Mouse (Mus musculus): ENCODE measurements around the gene Pax3. TPM values are rescaled to one million over a fixed set of nuclear protein-coding genes. Genes with fewer than 3 reads are reported as not detected.

Gene Pax3
- polyA plus RNA-seq, 1 experiment from 2014 or later = 49.2 TPM

- ATAC-seq (ENCODE audit: low FRiP score) = peak; percentile 77
These were observed 7.2 kb downstream of the Pax3 start for GRCm38 (mm10) chr1:78189501-78190345.

GRCm38 (mm10) chr1:78189016-78189415 is 7.9 kb downstream of the Pax3 start:
- H3K4me2 ChIP-seq (replicated peaks; ENCODE audit: low read depth, low read length) = peak overlapping the region; percentile 62
- H3K4me1 ChIP-seq (replicated peaks; ENCODE audit: control insufficient read depth, insufficient read depth, low read length) = 0 out of 2 replicates have a peak, but pooled peaks cover 3% of the 10 kb centered on the region
- H3K27me3 ChIP-seq (ENCODE audit: control insufficient read depth, insufficient read depth, low read length) = peaks cover 35% of the 10 kb centered on the region
- H3K9ac ChIP-seq (ENCODE audit: low read depth, low read length) = peak overlapping the region; percentile 70; the same call in 1 of the 2 replicates
- peak overlapping the region; percentile 93 for H3K27ac ChIP-seq (ENCODE audit: low read depth, low read length)
- H3K36me3 ChIP-seq (ENCODE audit: control insufficient read depth, insufficient read depth, low read length) = no peaks in the 10 kb centered on the region
- ATAC-seq (ENCODE audit: low FRiP score) (peak; percentile 9; the same call in 1 of the 2 replicates), DNase-seq (ENCODE audit: low spot score) (peak; percentile 75)
- H3K4me3 ChIP-seq (ENCODE audit: low read depth, low read length) = peak overlapping the region; percentile 61
- no peaks in the 10 kb centered on the region for H3K9me3 ChIP-seq (ENCODE audit: control insufficient read depth, low read length)
- 0% methylated on average over 16 of the region's 16 CpGs for WGBS

More at GRCm38 (mm10) chr1:78189501-78190345, 7.2 kb downstream of the Pax3 start:
- Histone ChIP-seq H3K9me3 (ENCODE audit: control insufficient read depth, low read length) (no peaks in the 10 kb centered on the region), H3K4me2 (replicated peaks; ENCODE audit: low read depth, low read length) (peak overlapping the region; percentile 62), H3K36me3 (ENCODE audit: control insufficient read depth, insufficient read depth, low read length) (no peaks in the 10 kb centered on the region), H3K27me3 (ENCODE audit: control insufficient read depth, insufficient read depth, low read length) (peaks cover 35% of the 10 kb centered on the region), H3K9ac (ENCODE audit: low read depth, low read length) (peak overlapping the region; percentile 70), H3K27ac (ENCODE audit: low read depth, low read length) (peak overlapping the region; percentile 93), H3K4me3 (ENCODE audit: low read depth, low read length) (peak overlapping the region; percentile 61), H3K4me1 (replicated peaks; ENCODE audit: control insufficient read depth, insufficient read depth, low read length) (0 out of 2 replicates have a peak, but pooled peaks cover 3% of the 10 kb centered on the region)
- 1% methylated on average over 44 of the region's 47 CpGs for WGBS
- DNase-seq (ENCODE audit: low spot score) = peak; percentile 73

- DNase-seq (ENCODE audit: low spot score) (peak; percentile 34), ATAC-seq (ENCODE audit: low FRiP score) (no peak)
- Histone ChIP-seq H3K27me3 (ENCODE audit: control insufficient read depth, insufficient read depth, low read length) (peaks cover 32% of the 10 kb centered on the region), H3K36me3 (ENCODE audit: control insufficient read depth, insufficient read depth, low read length) (no peaks in the 10 kb centered on the region), H3K9ac (ENCODE audit: low read depth, low read length) (no peak overlapping the region), H3K27ac (ENCODE audit: low read depth, low read length) (0 out of 2 replicates have a peak overlapping the region, but pooled peaks have one; percentile 43), H3K9me3 (ENCODE audit: control insufficient read depth, low read length) (no peaks in the 10 kb centered on the region), H3K4me1 (replicated peaks; ENCODE audit: control insufficient read depth, insufficient read depth, low read length) (0 out of 2 replicates have a peak, but pooled peaks cover 3% of the 10 kb centered on the region), H3K4me3 (ENCODE audit: low read depth, low read length) (peak overlapping the region; percentile 61), H3K4me2 (replicated peaks; ENCODE audit: low read depth, low read length) (peak overlapping the region; percentile 62)
- 3% methylated on average over 2 of the region's 2 CpGs for WGBS
These were observed 8.6 kb downstream of the Pax3 start for GRCm38 (mm10) chr1:78188299-78188698.

- ATAC-seq (ENCODE audit: low FRiP score) (no peak), DNase-seq (ENCODE audit: low spot score) (no peak)
- no peaks in the 10 kb centered on the region for H3K36me3 ChIP-seq (ENCODE audit: control insufficient read depth, insufficient read depth, low read length)
- H3K4me3 ChIP-seq (ENCODE audit: low read depth, low read length) = peak overlapping the region; percentile 61; the same call in 1 of the 2 replicates
- 0 out of 2 replicates have a peak overlapping the region, but pooled peaks have one; percentile 43 for H3K27ac ChIP-seq (ENCODE audit: low read depth, low read length)
- H3K4me2 ChIP-seq (replicated peaks; ENCODE audit: low read depth, low read length) = peak overlapping the region; percentile 62
- peak overlapping the region; percentile 15 for H3K9ac ChIP-seq (ENCODE audit: low read depth, low read length)
- H3K9me3 ChIP-seq (ENCODE audit: control insufficient read depth, low read length) = no peaks in the 10 kb centered on the region
- 4% methylated on average over 6 of the region's 6 CpGs for WGBS
- peaks cover 31% of the 10 kb centered on the region for H3K27me3 ChIP-seq (ENCODE audit: control insufficient read depth, insufficient read depth, low read length)
- H3K4me1 ChIP-seq (replicated peaks; ENCODE audit: control insufficient read depth, insufficient read depth, low read length) = 0 out of 2 replicates have a peak, but pooled peaks cover 3% of the 10 kb centered on the region
These were observed 9.2 kb downstream of the Pax3 start for GRCm38 (mm10) chr1:78187788-78188173.

GRCm38 (mm10) chr1:78187122-78187787 is 9.7 kb downstream of the Pax3 start:
- H3K36me3 ChIP-seq (ENCODE audit: control insufficient read depth, insufficient read depth, low read length) = no peaks in the 10 kb centered on the region
- peak overlapping the region; percentile 61; the same call in 1 of the 2 replicates for H3K4me3 ChIP-seq (ENCODE audit: low read depth, low read length)
- H3K4me1 ChIP-seq (replicated peaks; ENCODE audit: control insufficient read depth, insufficient read depth, low read length) = 0 out of 2 replicates have a peak, but pooled peaks cover 3% of the 10 kb centered on the region
- no peaks in the 10 kb centered on the region for H3K9me3 ChIP-seq (ENCODE audit: control insufficient read depth, low read length)
- H3K27ac ChIP-seq (ENCODE audit: low read depth, low read length) = no peak overlapping the region
- ATAC-seq (ENCODE audit: low FRiP score) (no peak), DNase-seq (ENCODE audit: low spot score) (peak; percentile 42)
- peak overlapping the region; percentile 15 for H3K9ac ChIP-seq (ENCODE audit: low read depth, low read length)
- H3K4me2 ChIP-seq (replicated peaks; ENCODE audit: low read depth, low read length) = peak overlapping the region; percentile 62
- 5% methylated on average over 8 of the region's 8 CpGs for WGBS
- peaks cover 31% of the 10 kb centered on the region for H3K27me3 ChIP-seq (ENCODE audit: control insufficient read depth, insufficient read depth, low read length)

GRCm38 (mm10) chr1:78182954-78183353 is 14.0 kb downstream of the Pax3 start:
- Histone ChIP-seq H3K4me2 (replicated peaks; ENCODE audit: low read depth, low read length) (no peak overlapping the region), H3K36me3 (ENCODE audit: control insufficient read depth, insufficient read depth, low read length) (no peaks in the 10 kb centered on the region), H3K27me3 (ENCODE audit: control insufficient read depth, insufficient read depth, low read length) (peaks cover 23% of the 10 kb centered on the region), H3K27ac (ENCODE audit: low read depth, low read length) (no peak overlapping the region), H3K4me3 (ENCODE audit: low read depth, low read length) (no peak overlapping the region), H3K4me1 (replicated peaks; ENCODE audit: control insufficient read depth, insufficient read depth, low read length) (0 out of 2 replicates have a peak, but pooled peaks cover 3% of the 10 kb centered on the region), H3K9ac (ENCODE audit: low read depth, low read length) (no peak overlapping the region), H3K9me3 (ENCODE audit: control insufficient read depth, low read length) (no peaks in the 10 kb centered on the region)
- ATAC-seq (ENCODE audit: low FRiP score) (no peak), DNase-seq (ENCODE audit: low spot score) (no peak)
- 50% methylated on average over 5 of the region's 5 CpGs for WGBS

GRCm38 (mm10) chr1:78181882-78182281 is 15.1 kb downstream of the Pax3 start:
- Histone ChIP-seq H3K9me3 (ENCODE audit: control insufficient read depth, low read length) (no peaks in the 10 kb centered on the region), H3K4me3 (ENCODE audit: low read depth, low read length) (no peak overlapping the region), H3K36me3 (ENCODE audit: control insufficient read depth, insufficient read depth, low read length) (no peaks in the 10 kb centered on the region), H3K27me3 (ENCODE audit: control insufficient read depth, insufficient read depth, low read length) (peaks cover 23% of the 10 kb centered on the region), H3K4me1 (replicated peaks; ENCODE audit: control insufficient read depth, insufficient read depth, low read length) (no peaks in the 10 kb centered on the region), H3K27ac (ENCODE audit: low read depth, low read length) (no peak overlapping the region), H3K9ac (ENCODE audit: low read depth, low read length) (no peak overlapping the region), H3K4me2 (replicated peaks; ENCODE audit: low read depth, low read length) (no peak overlapping the region)
- DNase-seq (ENCODE audit: low spot score) = no peak
- WGBS = 9% methylated on average over 9 of the region's 9 CpGs
- peak; percentile 56; the same call in 1 of the 2 replicates for ATAC-seq (ENCODE audit: low FRiP score)

- H3K36me3 ChIP-seq (ENCODE audit: control insufficient read depth, insufficient read depth, low read length) = no peaks in the 10 kb centered on the region
- H3K27ac ChIP-seq (ENCODE audit: low read depth, low read length) = peak overlapping the region; percentile 32; the same call in 1 of the 2 replicates
- no peak for DNase-seq (ENCODE audit: low spot score)
- no peaks in the 10 kb centered on the region; the same call in 1 of the 2 replicates for H3K4me1 ChIP-seq (replicated peaks; ENCODE audit: control insufficient read depth, insufficient read depth, low read length)
- H3K27me3 ChIP-seq (ENCODE audit: control insufficient read depth, insufficient read depth, low read length) = peaks cover 19% of the 10 kb centered on the region
- no peak overlapping the region for H3K4me3 ChIP-seq (ENCODE audit: low read depth, low read length)
- no peaks in the 10 kb centered on the region for H3K9me3 ChIP-seq (ENCODE audit: control insufficient read depth, low read length)
- ATAC-seq (ENCODE audit: low FRiP score) = no peak
- 25% methylated on average over 6 of the region's 6 CpGs for WGBS
- 0 out of 2 replicates have a peak overlapping the region, but pooled peaks have one; percentile 3 for H3K4me2 ChIP-seq (replicated peaks; ENCODE audit: low read depth, low read length)
- no peak overlapping the region for H3K9ac ChIP-seq (ENCODE audit: low read depth, low read length)
These were observed 24.6 kb downstream of the Pax3 start for GRCm38 (mm10) chr1:78172334-78172733.

Measured in hindbrain, embryonic 11.5 days (tissue).